Mouse (Mus musculus): ENCODE results near the gene Cabp4. TPM values are rescaled to one million over a fixed set of nuclear protein-coding genes. Genes with fewer than 3 reads are reported as not detected.
"Not testable (repeated sequence)": the region's sequence is repeated elsewhere in the genome, so short reads cannot be mapped to it uniquely, and the experiment has no call there.

Cabp4 gene
- total RNA-seq, 1 experiment from 2014 or later: not detected

DNA sequence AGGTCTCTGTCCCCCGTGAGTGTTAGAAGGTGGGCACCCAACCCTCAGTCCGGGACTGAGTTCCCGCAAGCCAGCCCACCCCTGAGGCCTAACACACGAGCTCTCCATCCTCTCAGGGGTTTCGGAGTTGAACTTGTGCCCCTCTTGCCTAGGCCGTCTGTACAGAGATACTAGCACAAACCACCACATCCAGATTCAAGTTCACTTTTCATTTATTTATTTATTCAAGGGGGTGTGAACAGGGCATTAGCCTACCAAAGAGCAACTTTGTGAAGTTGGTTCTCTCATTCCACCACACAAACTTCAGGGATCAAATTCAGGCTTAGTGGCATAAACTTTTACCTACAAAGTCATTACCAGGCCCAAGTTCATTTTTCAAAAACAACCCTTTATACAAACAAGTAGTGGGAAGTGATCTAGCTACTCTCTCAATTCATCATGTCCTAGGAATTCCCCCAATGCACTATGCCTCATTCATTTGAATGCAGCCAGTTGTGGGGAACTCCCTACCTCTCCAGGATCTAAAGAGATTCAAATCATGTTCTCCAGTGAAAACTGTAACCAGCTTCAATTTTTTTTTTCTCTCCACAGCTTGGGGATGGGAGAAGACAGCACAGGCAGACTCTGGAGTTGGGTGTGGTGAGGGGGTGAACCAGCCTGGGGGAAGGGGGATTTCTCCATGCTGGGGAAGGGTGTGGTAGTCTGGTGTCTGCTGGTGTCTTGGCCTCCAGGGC is 8.4 kb downstream of the Cabp4 start:
- not testable (repeated sequence) for ATAC-seq (replicated peaks in 1 of 2; ENCODE audit: insufficient read depth in 1 of 2, low FRiP score in 2 of 2, low TSS enrichment in 1 of 2, low read depth in 1 of 2, poor library complexity in 2 of 2, severe bottlenecking in 2 of 2)

GRCm38 (mm10) chr19:4134354-4134753 is 9.5 kb downstream of the Cabp4 start:
- no peak for ATAC-seq (replicated peaks in 1 of 2; ENCODE audit: insufficient read depth in 1 of 2, low FRiP score in 2 of 2, low TSS enrichment in 1 of 2, low read depth in 1 of 2, poor library complexity in 2 of 2, severe bottlenecking in 2 of 2)

DNA sequence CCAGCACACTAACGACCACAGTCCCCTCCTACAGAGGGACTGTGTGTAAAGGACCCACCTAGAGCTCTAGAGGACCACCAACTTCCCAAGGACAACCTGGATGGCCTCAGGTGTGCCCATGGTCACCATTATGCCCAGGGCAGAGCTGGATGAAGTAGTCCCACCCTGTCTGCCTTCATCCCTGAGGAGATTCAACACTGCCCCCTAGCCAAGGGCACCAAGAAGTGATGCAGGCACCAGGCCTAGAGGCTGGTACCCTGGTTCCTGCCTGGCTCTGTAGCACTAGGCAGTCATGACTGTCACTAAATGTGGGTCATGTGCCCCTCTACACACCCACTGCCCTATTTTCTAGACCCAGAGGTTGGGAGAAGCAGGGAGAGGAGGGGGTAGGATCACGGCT is 12.1 kb downstream of the Cabp4 start:
- ATAC-seq (replicated peaks in 1 of 2; ENCODE audit: insufficient read depth in 1 of 2, low FRiP score in 2 of 2, low TSS enrichment in 1 of 2, low read depth in 1 of 2, poor library complexity in 2 of 2, severe bottlenecking in 2 of 2): no peak

DNA sequence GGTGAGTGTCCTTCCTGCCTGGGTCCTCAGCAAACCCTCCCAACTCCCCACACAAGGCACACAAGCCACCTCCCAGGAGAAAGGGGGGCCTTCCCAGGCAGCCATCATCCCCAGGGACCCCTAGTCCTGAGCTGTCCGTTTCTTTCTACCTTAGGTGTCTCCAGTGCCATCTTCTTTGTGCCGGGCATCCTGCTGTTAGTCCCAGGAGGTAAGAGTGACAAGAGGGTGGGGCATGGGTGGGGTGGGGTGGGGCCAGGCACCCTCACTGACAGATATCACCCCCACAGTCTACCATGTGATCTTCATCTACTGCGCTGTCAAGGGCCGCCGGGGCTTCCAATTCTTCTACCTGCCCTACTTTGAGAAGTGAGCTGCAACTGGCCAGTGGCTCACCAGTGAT is 12.8 kb downstream of the Cabp4 start:
- no peak for ATAC-seq (replicated peaks in 1 of 2; ENCODE audit: insufficient read depth in 1 of 2, low FRiP score in 2 of 2, low TSS enrichment in 1 of 2, low read depth in 1 of 2, poor library complexity in 2 of 2, severe bottlenecking in 2 of 2)

- ATAC-seq (replicated peaks in 1 of 2; ENCODE audit: insufficient read depth in 1 of 2, low FRiP score in 2 of 2, low TSS enrichment in 1 of 2, low read depth in 1 of 2, poor library complexity in 2 of 2, severe bottlenecking in 2 of 2): no peak
Observed at GRCm38 (mm10) chr19:4130106-4130505, 13.7 kb downstream of the Cabp4 start.

DNA sequence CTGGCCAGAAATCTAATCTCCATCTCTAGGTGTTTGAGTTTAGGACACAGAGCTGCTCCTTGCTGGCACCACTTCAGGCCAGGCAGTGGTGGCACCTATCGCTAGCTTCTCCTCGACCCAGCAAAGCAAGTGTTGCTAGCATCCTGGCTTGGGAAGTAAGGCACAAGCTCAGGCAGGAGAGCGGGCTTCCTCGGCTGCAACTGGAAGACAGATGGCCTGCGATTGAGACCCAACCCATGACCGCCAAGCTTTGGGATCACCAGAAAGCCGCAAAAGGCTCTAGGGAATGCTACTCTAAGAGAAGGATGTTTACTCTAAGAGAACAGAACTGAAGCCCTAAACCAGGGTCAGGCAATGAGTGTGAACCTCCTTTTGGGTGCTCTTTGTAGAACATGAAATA is 14.4 kb downstream of the Cabp4 start:
- ATAC-seq (replicated peaks in 1 of 2; ENCODE audit: insufficient read depth in 1 of 2, low FRiP score in 2 of 2, low TSS enrichment in 1 of 2, low read depth in 1 of 2, poor library complexity in 2 of 2, severe bottlenecking in 2 of 2): no peak

DNA sequence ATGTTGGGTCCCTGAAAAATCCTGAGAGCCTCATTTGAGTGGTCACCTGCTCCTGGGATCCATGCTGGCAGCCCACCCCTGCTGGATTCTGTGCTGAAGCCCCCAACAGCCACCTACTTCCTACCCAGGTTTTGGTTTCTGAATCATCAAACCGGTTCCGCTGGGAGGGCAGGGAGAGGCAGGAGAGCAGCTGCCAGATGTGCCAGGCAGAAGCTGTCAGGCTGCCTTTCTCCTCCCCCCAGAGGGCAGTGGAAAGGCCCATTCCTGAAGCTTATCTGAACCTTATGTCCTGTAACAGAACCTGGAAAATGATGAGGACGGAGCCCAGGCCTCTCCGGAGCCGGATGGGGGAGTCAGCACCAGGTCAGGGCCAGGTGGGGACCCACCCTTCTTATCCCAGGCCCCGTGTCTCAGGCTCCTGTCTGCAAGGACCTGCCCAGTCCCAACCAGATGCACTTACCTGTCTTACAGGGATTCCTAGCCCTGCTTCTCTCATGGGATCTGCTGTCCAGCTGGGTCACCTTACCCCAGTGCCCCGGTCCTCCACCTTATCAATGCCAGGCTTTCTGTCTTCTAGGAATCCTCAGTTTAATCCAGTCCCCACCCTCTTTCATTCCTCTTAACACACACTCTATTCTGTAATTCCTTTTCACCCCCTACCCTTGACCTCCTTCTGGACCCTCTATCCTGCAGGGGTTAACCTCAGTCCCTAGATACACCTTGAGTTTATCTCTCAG is 16.9 kb downstream of the Cabp4 start:
- no peak for ATAC-seq (replicated peaks in 1 of 2; ENCODE audit: insufficient read depth in 1 of 2, low FRiP score in 2 of 2, low TSS enrichment in 1 of 2, low read depth in 1 of 2, poor library complexity in 2 of 2, severe bottlenecking in 2 of 2)

DNA sequence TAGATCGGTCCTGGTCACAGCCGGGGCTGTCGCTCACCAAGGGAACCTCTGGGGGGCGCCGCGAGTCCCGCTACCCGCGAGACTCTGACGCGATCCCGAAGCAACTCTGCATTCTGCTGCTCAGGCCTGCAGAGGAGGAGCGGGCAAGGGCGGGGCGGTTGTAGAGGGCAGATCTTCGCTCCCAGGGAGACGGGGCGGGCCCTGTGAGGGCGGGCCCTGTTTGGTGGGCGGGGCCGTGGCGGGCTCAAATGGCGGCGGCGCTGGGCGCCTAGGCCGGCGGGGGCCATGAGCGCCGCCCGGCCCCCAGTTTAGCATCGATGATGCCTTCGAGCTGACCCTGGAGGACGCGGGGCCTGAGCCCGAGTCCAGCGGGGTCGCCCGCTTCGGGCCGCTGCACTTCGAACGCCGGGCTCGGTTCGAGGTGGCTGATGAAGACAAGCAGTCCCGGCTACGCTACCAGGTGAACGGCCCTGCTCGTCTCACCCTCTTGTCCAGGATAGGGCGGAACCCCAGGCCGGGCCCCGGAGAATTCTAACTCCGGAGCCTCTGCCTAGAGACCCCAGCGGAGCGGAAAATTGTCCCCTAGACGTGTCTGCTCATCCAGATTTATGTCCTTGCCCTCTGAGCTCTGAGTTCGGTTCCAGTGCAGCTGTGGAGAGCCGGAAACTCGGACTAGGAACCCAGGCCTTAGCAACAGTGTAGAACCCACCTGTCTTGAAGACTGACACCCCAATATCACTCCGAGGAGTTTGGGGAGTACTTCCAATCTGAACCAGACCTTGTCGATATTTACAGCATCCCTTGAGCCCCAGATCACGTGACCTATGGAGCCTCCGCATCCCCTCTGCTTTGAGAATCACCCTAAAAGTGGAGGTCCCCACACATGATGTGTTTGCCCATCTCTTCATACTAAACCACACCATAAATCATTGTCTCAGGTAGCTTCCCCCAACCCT is 17.8 kb downstream of the Cabp4 start, which contains the start of gene Aip:
Gene Aip (minus strand): TSS at position 118 of the 956 bp plus-strand sequence.
- peak; percentile 79 to 87 for ATAC-seq (replicated peaks in 1 of 2; ENCODE audit: insufficient read depth in 1 of 2, low FRiP score in 2 of 2, low TSS enrichment in 1 of 2, low read depth in 1 of 2, poor library complexity in 2 of 2, severe bottlenecking in 2 of 2)

DNA sequence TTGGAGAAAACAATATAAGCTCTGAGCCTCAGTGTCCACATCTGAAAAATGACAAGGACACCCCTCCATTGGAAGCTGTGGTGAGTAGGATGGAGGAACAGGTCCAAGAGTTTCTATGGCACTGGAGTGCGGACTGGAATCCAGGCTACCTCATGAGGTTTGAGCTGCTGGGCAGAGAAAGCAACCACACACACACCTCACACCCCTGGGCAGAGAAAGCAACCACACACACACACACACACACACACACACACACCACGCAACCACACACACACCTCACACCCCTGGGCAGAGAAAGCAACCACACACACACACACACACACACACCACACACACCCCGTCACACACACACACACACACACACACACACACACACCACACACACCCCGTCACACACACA is 18.6 kb downstream of the Cabp4 start:
- not testable (repeated sequence) for ATAC-seq (replicated peaks in 1 of 2; ENCODE audit: insufficient read depth in 1 of 2, low FRiP score in 2 of 2, low TSS enrichment in 1 of 2, low read depth in 1 of 2, poor library complexity in 2 of 2, severe bottlenecking in 2 of 2)

DNA sequence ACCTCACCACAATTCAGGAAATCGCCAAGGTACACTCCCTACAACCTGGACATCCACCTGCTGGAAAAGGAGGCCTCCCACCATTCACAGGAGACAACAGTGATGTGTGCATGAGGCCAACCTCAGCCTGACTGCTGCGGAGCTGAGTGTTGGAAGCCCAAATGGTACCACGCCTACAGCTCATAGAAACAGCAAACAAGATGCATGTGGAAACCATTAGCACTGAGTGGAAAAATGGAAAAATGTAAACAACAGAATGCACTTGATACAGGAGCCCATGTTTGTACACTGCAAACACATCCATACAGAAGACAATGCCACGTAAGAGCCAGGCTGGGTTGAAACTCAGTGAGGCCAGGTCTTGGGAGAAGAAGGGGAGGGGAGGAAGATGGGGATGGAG is 19.4 kb downstream of the Cabp4 start:
- ATAC-seq (replicated peaks in 1 of 2; ENCODE audit: insufficient read depth in 1 of 2, low FRiP score in 2 of 2, low TSS enrichment in 1 of 2, low read depth in 1 of 2, poor library complexity in 2 of 2, severe bottlenecking in 2 of 2): no peak

- no peak for ATAC-seq (replicated peaks in 1 of 2; ENCODE audit: insufficient read depth in 1 of 2, low FRiP score in 2 of 2, low TSS enrichment in 1 of 2, low read depth in 1 of 2, poor library complexity in 2 of 2, severe bottlenecking in 2 of 2)
Observed at GRCm38 (mm10) chr19:4122411-4123370, 21.1 kb downstream of the Cabp4 start.

- not testable (repeated sequence) for ATAC-seq (replicated peaks in 1 of 2; ENCODE audit: insufficient read depth in 1 of 2, low FRiP score in 2 of 2, low TSS enrichment in 1 of 2, low read depth in 1 of 2, poor library complexity in 2 of 2, severe bottlenecking in 2 of 2)
Observed at GRCm38 (mm10) chr19:4121896-4122295, 21.9 kb downstream of the Cabp4 start.

GRCm38 (mm10) chr19:4121097-4121805 is 22.6 kb downstream of the Cabp4 start:
- peak; percentile 70 to 81 for ATAC-seq (replicated peaks in 1 of 2; ENCODE audit: insufficient read depth in 1 of 2, low FRiP score in 2 of 2, low TSS enrichment in 1 of 2, low read depth in 1 of 2, poor library complexity in 2 of 2, severe bottlenecking in 2 of 2)

- no peak for ATAC-seq (replicated peaks in 1 of 2; ENCODE audit: insufficient read depth in 1 of 2, low FRiP score in 2 of 2, low TSS enrichment in 1 of 2, low read depth in 1 of 2, poor library complexity in 2 of 2, severe bottlenecking in 2 of 2)
Observed at GRCm38 (mm10) chr19:4120496-4120895, 23.3 kb downstream of the Cabp4 start.

- no peak for ATAC-seq (replicated peaks in 1 of 2; ENCODE audit: insufficient read depth in 1 of 2, low FRiP score in 2 of 2, low TSS enrichment in 1 of 2, low read depth in 1 of 2, poor library complexity in 2 of 2, severe bottlenecking in 2 of 2)
Observed at GRCm38 (mm10) chr19:4119716-4120487, 23.9 kb downstream of the Cabp4 start.

Data from hematopoietic stem cell, adult 5-6 weeks (primary cell).